Mouse (Mus musculus): ENCODE results near the gene Atg4d. TPM values are rescaled to one million over a fixed set of nuclear protein-coding genes. Genes with fewer than 3 reads are reported as not detected.

The Atg4d gene
- polyA plus RNA-seq, 1 experiment = 31.9 TPM

- TF ChIP-seq POLR2A (IDR thresholded peaks at IDR 0.05; ENCODE audit: borderline replicate concordance, extremely low read depth, low read depth, low read length) = no peak
- no peak for TF ChIP-seq CTCF (IDR thresholded peaks at IDR 0.05; ENCODE audit: insufficient read depth, low read length)
- DNase-seq = no peak
- WGBS = 11% methylated on average over 7 of the region's 7 CpGs
- Histone ChIP-seq H3K4me1 (ENCODE audit: control insufficient read depth, insufficient read depth, low read length) (peaks cover 4% of the 10 kb centered on the region), H3K4me3 (replicated peaks; ENCODE audit: extremely low read depth, low read depth, low read length) (no peak overlapping the region)
Observed at GRCm38 (mm10) chr9:21225415-21225758, 39.7 kb upstream of the Atg4d start.

GRCm38 (mm10) chr9:21227342-21227741 lies 37.8 kb upstream of the Atg4d start:
- WGBS = 15% methylated on average over 16 of the region's 16 CpGs
- Histone ChIP-seq H3K4me1 (ENCODE audit: control insufficient read depth, insufficient read depth, low read length) (peaks cover 2% of the 10 kb centered on the region; the same call in 1 of the 2 replicates), H3K4me3 (replicated peaks; ENCODE audit: extremely low read depth, low read depth, low read length) (no peak overlapping the region)
- TF ChIP-seq CTCF (IDR thresholded peaks at IDR 0.05; ENCODE audit: insufficient read depth, low read length) (no peak), POLR2A (IDR thresholded peaks at IDR 0.05; ENCODE audit: borderline replicate concordance, extremely low read depth, low read depth, low read length) (no peak)
- DNase-seq = no peak

- TF ChIP-seq POLR2A (IDR thresholded peaks at IDR 0.05; ENCODE audit: borderline replicate concordance, extremely low read depth, low read depth, low read length) = no peak
- H3K4me3 ChIP-seq (replicated peaks; ENCODE audit: extremely low read depth, low read depth, low read length) = no peak overlapping the region
- DNase-seq = no peak
- peaks cover 11% of the 10 kb centered on the region for H3K4me1 ChIP-seq (ENCODE audit: control insufficient read depth, insufficient read depth, low read length)
- 62% methylated on average over 23 of the region's 23 CpGs for WGBS
Observed at GRCm38 (mm10) chr9:21231551-21231950, 33.5 kb upstream of the Atg4d start.

GRCm38 (mm10) chr9:21232867-21233266 lies 32.2 kb upstream of the Atg4d start:
- DNase-seq = no peak
- whole genome bisulfite sequencing = 86% methylated on average over 5 of the region's 5 CpGs
- TF ChIP-seq POLR2A (IDR thresholded peaks at IDR 0.05; ENCODE audit: borderline replicate concordance, extremely low read depth, low read depth, low read length) = no peak
- TF ChIP-seq CTCF (IDR thresholded peaks at IDR 0.05; ENCODE audit: insufficient read depth, low read length) = no peak
- Histone ChIP-seq H3K4me3 (replicated peaks; ENCODE audit: extremely low read depth, low read depth, low read length) (no peak overlapping the region), H3K4me1 (ENCODE audit: control insufficient read depth, insufficient read depth, low read length) (peaks cover 21% of the 10 kb centered on the region)

- TF ChIP-seq CTCF (IDR thresholded peaks at IDR 0.05; ENCODE audit: insufficient read depth, low read length) (no peak), POLR2A (IDR thresholded peaks at IDR 0.05; ENCODE audit: borderline replicate concordance, extremely low read depth, low read depth, low read length) (no peak)
- Histone ChIP-seq H3K4me1 (ENCODE audit: control insufficient read depth, insufficient read depth, low read length) (peaks cover 20% of the 10 kb centered on the region), H3K4me3 (replicated peaks; ENCODE audit: extremely low read depth, low read depth, low read length) (no peak overlapping the region)
- 95% methylated on average over 29 of the region's 29 CpGs for WGBS
- no peak for DNase-seq
Observed at GRCm38 (mm10) chr9:21233366-21233765, 31.7 kb upstream of the Atg4d start.

- H3K4me1 ChIP-seq (ENCODE audit: control insufficient read depth, insufficient read depth, low read length) = peaks cover 20% of the 10 kb centered on the region
- H3K4me3 ChIP-seq (replicated peaks; ENCODE audit: extremely low read depth, low read depth, low read length) = no peak overlapping the region
- WGBS = 90% methylated on average over 28 of the region's 28 CpGs
- DNase-seq = no peak
- TF ChIP-seq CTCF (IDR thresholded peaks at IDR 0.05; ENCODE audit: insufficient read depth, low read length) (no peak), POLR2A (IDR thresholded peaks at IDR 0.05; ENCODE audit: borderline replicate concordance, extremely low read depth, low read depth, low read length) (no peak)
Observed at GRCm38 (mm10) chr9:21233805-21234204, 31.3 kb upstream of the Atg4d start.

GRCm38 (mm10) chr9:21235341-21235740 lies 29.8 kb upstream of the Atg4d start:
- no peak for DNase-seq

GRCm38 (mm10) chr9:21236991-21237367 lies 28.1 kb upstream of the Atg4d start:
- no peak for DNase-seq
- peaks cover 20% of the 10 kb centered on the region for H3K4me1 ChIP-seq (ENCODE audit: control insufficient read depth, insufficient read depth, low read length)
- H3K4me3 ChIP-seq (replicated peaks; ENCODE audit: extremely low read depth, low read depth, low read length) = peak overlapping the region; percentile 79
- 77% methylated on average over 25 of the region's 25 CpGs for WGBS
- TF ChIP-seq CTCF (IDR thresholded peaks at IDR 0.05; ENCODE audit: insufficient read depth, low read length) (no peak), POLR2A (IDR thresholded peaks at IDR 0.05; ENCODE audit: borderline replicate concordance, extremely low read depth, low read depth, low read length) (no peak)

More at GRCm38 (mm10) chr9:21235341-21235740, 29.8 kb upstream of the Atg4d start:
- H3K4me3 ChIP-seq (replicated peaks; ENCODE audit: extremely low read depth, low read depth, low read length) = peak overlapping the region; percentile 25
- peaks cover 20% of the 10 kb centered on the region for H3K4me1 ChIP-seq (ENCODE audit: control insufficient read depth, insufficient read depth, low read length)
- TF ChIP-seq POLR2A (IDR thresholded peaks at IDR 0.05; ENCODE audit: borderline replicate concordance, extremely low read depth, low read depth, low read length) = peak; percentile 27; the same call in 1 of the 2 replicates
- no peak for TF ChIP-seq CTCF (IDR thresholded peaks at IDR 0.05; ENCODE audit: insufficient read depth, low read length)
- WGBS = 45% methylated on average over 4 of the region's 4 CpGs

- DNase-seq = no peak
- H3K4me1 ChIP-seq (ENCODE audit: control insufficient read depth, insufficient read depth, low read length) = peaks cover 20% of the 10 kb centered on the region
- 12% methylated on average over 19 of the region's 19 CpGs for WGBS
- H3K4me3 ChIP-seq (replicated peaks; ENCODE audit: extremely low read depth, low read depth, low read length) = peak overlapping the region; percentile 79
- TF ChIP-seq POLR2A (IDR thresholded peaks at IDR 0.05; ENCODE audit: borderline replicate concordance, extremely low read depth, low read depth, low read length) = no peak
- peak; percentile 16; the same call in 1 of the 2 replicates for TF ChIP-seq CTCF (IDR thresholded peaks at IDR 0.05; ENCODE audit: insufficient read depth, low read length)
Observed at GRCm38 (mm10) chr9:21237368-21238003, 27.6 kb upstream of the Atg4d start.

GRCm38 (mm10) chr9:21238004-21238732 lies 26.9 kb upstream of the Atg4d start:
- H3K4me3 ChIP-seq (replicated peaks; ENCODE audit: extremely low read depth, low read depth, low read length) = peak overlapping the region; percentile 79

More at GRCm38 (mm10) chr9:21238004-21238732, 26.9 kb upstream of the Atg4d start:
- DNase-seq = no peak
- under 1% methylated on average over 31 of the region's 31 CpGs for WGBS
- H3K4me1 ChIP-seq (ENCODE audit: control insufficient read depth, insufficient read depth, low read length) = peaks cover 20% of the 10 kb centered on the region
- TF ChIP-seq POLR2A (IDR thresholded peaks at IDR 0.05; ENCODE audit: borderline replicate concordance, extremely low read depth, low read depth, low read length) (no peak), CTCF (IDR thresholded peaks at IDR 0.05; ENCODE audit: insufficient read depth, low read length) (no peak)
